Mouse (Mus musculus) adrenal gland, adult (tissue): Measurements from ENCODE around the gene Bhlha15.

Experiments
- DNase-seq, 2 experiments: peaks; one replicate each; pipeline ENCODE4 v3.0.0; 2022 to 2023; ENCODE audit warnings: low spot score in 1 of 2; ENCODE audit not compliant: inconsistent age in 2 of 2

The Bhlha15 gene

GRCm38 (mm10) chr5:144189950-144190583 lies at the start of gene Bhlha15:
Gene Bhlha15, plus strand, starts transcription at chr5:144190286.
- DNase-seq = peak; percentile 79 to 89

DNA sequence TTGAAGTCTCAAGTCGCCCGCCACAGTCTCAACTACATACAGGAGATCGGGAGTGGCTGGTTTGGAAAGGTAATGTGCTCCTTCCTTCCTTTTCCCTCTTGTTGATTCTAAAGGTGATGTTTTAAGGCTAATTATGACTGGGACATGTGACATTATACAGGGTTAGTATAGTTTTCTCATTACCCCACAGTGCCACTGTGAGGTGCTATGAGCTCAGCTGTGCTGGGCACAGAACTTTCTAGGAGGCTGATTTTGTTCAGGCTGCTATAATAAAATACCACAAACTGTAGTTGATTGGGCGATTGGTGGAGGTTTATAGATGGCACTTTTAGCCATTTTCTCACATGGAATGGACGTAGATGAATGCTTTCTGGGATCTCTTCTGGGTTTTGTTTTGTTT lies 46.6 kb upstream of the Bhlha15 start:
- DNase-seq = no peak

- DNase-seq = no peak
These were observed 43.2 kb upstream of the Bhlha15 start for GRCm38 (mm10) chr5:144146898-144147297.

- DNase-seq = no peak
These were observed 40.6 kb upstream of the Bhlha15 start for GRCm38 (mm10) chr5:144149530-144149929.

GRCm38 (mm10) chr5:144151270-144151669 lies 38.8 kb upstream of the Bhlha15 start:
- DNase-seq = peak; percentile 49 to 62

- peak; percentile 49 to 91 for DNase-seq
These were observed 35.6 kb upstream of the Bhlha15 start for GRCm38 (mm10) chr5:144154528-144154927.

GRCm38 (mm10) chr5:144158604-144159003 lies 31.5 kb upstream of the Bhlha15 start:
- DNase-seq = peak; percentile 87 to 96

DNA sequence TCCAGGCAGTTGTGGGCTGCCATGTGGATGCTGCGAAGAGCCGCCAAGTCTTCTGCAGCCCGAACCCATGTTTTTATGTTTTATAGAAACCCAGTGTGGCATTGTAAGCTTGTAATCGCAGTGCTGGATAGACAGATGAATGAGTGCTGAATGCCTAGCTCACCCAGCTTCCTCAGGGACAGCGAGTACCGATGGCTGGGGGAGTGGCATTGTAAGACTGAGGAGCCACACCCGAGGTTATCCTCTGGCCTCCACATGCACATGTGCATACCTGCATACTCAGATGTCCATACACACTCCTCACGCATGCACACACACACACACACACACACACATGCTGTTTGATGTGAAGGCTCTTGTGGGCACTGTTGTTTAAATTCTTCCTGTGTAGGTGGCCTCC lies 30.9 kb upstream of the Bhlha15 start:
- DNase-seq = no peak

- DNase-seq = no peak
These were observed 27.8 kb upstream of the Bhlha15 start for GRCm38 (mm10) chr5:144162080-144162812.

DNA sequence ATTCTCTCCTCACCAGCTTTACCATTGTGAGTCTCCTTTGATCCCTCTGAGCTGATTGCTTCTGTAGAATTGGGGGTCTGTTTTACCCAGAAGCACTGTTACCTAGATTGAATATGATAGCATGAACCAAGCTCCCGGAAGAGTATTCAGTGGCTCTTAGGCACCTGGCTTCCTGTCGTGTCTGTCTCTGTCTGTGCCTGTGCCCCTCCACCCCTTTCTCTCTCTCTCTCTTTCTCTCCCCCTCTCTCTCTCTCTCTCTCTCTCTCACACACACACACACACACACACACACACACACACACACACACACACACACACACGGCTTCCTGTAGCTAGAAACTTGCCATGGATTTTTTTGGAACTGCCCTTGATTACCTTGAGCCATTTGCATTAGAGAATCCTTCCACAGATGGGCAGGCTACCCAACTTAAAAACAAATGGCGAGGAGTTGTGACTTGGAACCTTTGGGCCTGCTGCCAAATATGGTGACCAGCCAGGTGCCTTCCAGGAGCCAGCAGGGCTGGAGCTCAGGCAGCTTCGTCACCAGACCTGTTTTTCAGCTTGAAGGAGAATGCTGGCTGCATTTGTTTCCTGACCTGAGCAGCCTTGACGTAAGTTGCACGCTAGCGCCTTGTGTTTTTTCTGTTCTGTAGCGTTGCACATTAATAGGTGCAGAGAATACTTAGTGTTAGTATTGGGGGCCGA lies 27.1 kb upstream of the Bhlha15 start:
- DNase-seq = no peak

- no peak for DNase-seq
These were observed 24.3 kb upstream of the Bhlha15 start for GRCm38 (mm10) chr5:144165756-144166155.

DNA sequence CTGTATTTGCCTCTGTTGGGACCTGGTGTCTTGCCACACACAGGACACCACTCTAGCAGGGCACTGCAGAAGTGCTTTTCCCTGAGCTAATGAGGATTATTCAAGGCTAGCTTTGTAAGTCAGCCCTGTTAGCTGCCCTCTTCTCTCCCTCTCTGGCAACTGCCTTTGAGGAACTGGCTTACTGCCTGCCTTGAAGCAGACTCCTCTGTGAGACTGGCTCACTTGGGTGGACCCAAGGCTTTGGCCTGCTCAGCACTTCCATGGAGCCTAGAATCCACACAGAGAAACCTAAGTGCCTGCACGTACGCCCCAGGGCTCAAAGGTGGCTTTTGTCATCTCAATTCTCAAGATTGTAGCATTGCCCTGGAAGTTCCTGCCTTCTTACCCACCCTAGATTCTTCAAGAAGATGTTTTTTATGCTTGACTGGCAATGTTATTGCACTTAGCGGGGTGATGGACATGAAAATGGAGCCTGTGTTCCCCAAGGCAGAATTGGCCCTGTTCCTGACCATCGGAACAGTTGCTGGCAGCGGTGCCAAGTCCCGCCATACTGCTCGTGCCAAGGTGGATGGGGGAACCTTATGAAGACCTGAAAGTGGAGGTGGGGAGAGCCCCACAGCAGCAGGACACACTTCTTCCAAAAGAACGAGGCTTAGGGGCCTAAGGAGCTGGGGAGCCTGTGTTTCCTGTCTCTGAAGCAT lies 20.7 kb upstream of the Bhlha15 start:
- DNase-seq = no peak

DNA sequence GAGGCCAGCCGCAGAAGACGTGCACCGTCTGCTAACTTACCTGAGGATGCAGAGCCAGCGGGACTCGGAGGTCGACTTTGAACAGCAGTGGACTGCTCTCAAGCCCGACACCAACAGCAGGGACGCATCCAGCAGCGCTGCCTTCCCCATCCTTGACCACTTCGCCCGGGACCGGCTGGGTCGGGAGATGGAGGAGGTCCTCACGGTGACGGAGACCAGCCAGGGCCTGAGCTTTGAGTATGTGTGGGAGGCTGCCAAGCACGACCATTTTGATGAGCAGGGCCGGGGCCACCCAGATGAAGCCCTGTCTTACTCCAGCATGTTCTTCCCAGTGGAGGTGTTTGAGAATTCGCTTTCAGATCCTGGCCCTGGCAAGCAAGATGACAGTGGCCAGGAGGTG lies 16.4 kb upstream of the Bhlha15 start:
- no peak for DNase-seq

- peak in 1 of 2 experiments; percentile 72 for DNase-seq
These were observed 11.9 kb upstream of the Bhlha15 start for GRCm38 (mm10) chr5:144178216-144178615.

- no peak for DNase-seq
These were observed 8.8 kb upstream of the Bhlha15 start for GRCm38 (mm10) chr5:144181249-144181648.

GRCm38 (mm10) chr5:144182542-144183247 lies 7.4 kb upstream of the Bhlha15 start:
- DNase-seq = no peak

DNA sequence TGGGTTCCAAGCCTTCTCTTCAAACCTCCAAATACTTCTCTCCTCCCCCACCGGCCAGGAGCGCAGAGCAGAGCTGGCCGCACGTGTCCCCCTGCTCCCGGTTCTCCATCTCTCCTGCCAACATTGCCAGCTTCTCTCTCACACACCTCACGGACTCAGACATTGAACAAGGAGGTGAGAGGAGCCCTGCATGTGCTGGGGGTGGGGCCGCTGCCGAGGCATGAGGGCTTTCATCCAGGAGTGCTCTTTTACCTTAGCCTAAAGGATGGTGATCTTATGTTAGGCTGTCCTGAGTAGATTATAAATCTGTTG lies 6.9 kb upstream of the Bhlha15 start:
- no peak for DNase-seq

GRCm38 (mm10) chr5:144183647-144184335 lies 6.3 kb upstream of the Bhlha15 start:
- no peak for DNase-seq

- no peak for DNase-seq
These were observed 5.6 kb upstream of the Bhlha15 start for GRCm38 (mm10) chr5:144184350-144185045.

DNA sequence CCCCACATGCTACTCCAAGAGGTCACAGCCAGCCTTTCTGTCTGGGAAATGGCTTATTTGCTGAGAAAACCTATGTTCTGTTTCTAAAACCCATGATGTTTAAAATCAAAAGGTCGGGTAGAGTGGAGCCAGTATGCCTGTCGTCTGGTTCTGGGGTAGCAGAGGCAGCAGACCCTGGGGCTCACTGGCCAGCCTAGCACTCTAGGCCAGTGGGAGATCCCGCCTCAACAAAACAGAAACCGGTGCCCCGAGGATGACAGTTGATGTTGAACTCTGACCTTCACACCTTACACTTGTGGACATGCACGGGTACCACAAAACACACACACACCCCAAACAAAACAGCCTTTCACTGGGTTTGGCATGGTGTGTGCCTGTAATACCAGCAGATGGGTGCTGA lies 1.7 kb upstream of the Bhlha15 start:
- no peak for DNase-seq
